Mouse (Mus musculus): ENCODE results near the gene Abr.

Gene Abr

GRCm38 (mm10) chr11:76566081-76566480 lies 56.0 kb downstream of the Abr start:
- DNase-seq = no peak

DNA sequence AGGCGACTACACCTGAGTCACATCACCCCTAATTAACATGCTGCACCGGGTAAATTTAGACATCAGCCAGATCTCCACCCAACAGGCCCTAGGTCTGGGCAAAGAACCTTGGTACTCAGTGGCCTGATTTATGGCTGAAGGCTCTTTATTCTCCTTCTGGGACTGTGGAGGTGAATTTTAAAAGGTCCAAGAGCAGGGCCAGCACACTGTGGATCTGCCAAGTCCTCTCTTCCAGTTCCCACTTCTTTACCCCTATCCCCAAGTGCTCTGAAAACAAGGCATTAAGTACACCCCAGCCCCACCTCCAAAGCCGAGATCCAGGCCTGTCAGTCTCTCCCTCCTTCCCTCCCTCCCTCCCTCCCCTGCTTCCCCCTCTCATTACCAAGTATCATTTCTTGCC lies 59.5 kb downstream of the Abr start:
- DNase-seq = no peak

DNA sequence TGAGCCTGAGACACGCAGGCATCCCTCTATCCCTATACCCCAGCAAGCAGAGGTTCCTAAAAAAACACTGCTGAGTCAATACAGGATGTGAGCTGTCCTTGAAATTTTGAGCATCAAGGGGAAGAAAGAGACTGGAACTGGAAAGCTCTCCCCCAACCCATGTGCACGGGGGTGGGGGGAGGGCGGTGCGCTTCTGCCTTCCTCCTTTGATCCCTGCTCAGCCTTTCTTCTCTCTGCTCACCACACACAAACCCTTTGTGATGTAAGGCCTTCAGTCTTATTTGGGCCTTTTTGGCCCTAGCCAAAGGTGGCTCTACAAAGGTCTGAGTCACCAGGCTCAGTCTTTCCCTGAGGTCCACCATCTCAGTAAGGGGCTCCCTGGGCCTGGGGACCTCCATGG lies 59.9 kb downstream of the Abr start:
- DNase-seq = no peak

DNA sequence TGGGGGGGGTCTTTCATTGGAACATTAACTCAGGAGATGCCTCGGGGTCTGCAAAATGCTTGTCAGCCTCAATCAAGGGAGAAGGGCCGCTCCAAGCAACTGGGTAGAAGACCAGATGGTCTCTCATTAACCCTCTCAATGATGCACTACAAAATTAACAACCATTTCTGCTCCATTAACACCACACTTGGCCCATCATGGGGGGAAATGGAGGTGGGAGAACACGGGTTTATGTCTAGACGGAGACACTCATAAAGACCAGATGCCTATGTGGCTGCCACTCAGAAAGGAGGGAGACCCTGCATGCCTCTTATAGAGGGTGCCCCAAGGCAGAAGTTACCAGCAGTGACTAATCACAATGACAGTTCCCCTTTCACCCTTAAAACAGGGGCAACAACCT lies 64.3 kb downstream of the Abr start:
- DNase-seq = no peak

DNA sequence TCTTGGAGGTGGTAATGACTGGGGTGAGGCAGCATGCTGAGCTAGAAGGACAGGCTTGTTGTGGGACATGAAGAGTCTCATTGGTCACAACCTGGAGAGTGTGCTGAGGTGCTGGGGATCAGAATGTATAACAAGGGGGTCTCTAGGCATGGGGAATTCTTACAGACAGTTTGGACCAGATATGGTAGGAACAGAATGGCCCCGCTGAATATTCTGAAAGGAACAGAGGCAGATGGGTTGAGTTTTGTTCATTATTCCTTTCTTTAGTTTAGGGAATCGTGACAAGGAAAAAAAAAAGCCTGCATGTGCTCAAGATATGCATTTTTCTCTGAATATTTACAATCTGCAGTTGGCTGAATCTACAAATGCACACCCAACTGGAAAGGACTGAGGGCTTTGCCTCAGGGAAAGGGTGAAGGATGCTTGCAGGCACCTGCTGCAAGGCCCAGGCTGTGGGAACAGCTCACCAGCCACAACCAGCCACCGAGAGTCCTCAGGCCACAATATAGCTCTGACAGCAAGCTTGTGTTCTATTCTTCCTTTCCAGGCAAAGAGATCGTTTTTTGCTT lies 73.9 kb downstream of the Abr start:
- no peak for DNase-seq

DNA sequence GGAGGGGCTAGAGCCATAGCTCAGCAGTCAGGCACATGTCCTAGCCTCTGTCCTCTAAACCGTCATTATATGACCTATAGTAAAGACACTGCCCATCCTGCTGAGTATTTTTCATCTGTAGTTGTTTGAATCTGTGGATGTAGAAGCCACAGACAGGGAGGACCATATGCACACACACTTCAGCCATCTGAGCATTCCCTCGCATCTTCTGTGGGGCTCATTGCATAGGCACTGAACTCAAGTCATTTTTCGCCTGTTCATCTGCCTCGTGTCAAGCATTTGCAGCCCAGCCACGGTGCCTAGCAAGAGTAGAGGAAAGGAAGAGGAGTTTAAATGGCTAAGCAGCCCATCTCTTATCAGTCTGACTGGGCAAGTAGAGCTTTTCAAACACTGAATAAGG lies 74.7 kb downstream of the Abr start:
- no peak for DNase-seq

DNA sequence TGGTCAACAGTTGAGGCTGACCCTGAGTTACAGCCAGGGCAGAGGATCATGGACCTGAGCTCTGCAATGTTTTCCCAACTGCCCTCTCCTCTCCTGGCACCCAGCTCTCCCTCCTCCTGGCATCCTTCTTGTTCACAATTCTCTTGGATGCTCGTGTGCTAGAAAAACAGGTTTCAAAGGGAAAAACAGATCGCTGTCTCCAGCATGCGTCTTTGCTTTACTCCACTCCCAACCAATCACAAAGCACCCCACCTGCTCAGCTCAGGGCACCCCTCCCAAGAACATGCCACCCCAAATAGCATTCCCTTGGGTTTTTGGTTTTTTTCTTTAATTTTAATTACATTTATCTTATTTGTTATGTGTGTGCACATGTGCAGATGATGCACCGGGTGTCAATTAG lies 75.7 kb downstream of the Abr start:
- no peak for DNase-seq

GRCm38 (mm10) chr11:76543300-76543699 lies 78.8 kb downstream of the Abr start:
- no peak for DNase-seq

DNA sequence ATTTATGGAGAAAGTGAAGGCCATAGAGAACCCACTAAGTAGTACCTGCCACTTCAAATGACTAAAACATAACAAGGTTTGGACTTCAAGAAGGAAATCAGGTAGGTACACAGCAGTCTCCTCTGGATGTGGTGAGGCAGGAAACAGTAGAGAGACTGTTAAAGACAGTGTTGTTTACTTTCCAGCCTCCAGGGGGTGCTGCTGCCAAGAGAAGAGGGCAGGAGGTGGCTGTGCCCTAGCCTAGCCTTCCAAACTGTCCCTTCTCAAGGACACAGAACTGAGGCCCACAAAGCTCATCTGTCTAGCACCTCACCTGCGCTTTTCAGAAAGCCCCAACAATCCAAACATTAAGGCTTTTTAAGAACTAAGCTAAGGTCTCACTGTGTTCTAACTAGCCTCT lies 81.1 kb downstream of the Abr start:
- peak; percentile 33 for DNase-seq

DNA sequence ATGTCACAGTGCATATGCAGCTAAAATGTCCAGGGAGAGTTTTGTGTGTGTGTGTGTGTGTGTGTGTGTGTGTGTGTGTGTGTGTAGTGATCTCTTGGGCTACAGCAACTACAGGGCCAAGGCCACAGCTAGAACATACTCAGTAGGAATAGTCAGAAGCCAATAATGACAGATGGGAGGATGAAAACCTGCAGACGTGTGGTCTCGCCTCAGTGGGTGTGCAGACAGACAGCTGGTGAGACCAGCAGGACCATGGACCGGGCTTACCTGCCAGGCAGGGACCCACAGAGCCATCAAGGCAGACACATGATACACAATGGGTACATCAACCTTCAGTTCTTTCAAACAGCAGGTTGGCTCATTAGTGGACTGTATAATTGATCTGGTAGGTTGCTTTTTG lies 84.7 kb downstream of the Abr start:
- no peak for DNase-seq

DNA sequence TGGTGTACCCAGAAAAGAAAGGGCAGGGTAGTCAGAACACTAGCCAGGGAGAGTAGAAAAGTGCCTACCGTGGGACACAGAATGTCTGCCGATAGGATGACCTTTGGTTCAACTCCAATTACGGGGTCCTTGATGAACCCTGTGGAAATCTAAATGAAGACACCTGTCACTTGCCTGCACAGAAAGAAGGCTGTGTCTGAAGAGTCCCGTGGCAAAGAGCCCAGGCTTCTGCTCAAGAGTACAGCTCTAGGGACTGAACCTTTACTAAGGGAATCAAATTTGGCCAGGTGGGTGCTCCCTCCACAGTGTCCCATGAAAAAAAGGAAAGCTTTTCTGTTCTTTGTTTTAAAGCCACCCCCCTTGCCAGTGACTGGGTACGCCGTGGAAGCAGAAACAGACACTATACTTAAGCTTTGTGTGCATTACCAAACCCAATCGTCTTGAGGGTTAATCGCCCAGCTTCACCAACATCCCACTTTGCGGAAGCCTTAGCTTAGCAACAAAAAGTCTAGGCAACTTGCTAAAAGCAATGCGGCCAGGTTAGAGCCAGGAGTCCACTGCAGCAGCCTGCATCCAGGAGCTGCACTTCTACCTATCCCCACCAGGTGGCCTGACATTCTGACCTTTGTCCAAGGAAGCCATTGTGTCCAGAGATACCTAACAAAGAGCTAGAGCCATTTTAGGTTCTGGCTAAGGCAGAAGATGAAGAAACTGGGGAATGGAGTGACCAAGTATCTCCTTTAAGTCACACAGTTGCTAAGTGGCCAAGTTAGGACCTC lies 85.3 kb downstream of the Abr start:
- no peak for DNase-seq

GRCm38 (mm10) chr11:76532001-76532400 lies 90.1 kb downstream of the Abr start:
- no peak for DNase-seq

DNA sequence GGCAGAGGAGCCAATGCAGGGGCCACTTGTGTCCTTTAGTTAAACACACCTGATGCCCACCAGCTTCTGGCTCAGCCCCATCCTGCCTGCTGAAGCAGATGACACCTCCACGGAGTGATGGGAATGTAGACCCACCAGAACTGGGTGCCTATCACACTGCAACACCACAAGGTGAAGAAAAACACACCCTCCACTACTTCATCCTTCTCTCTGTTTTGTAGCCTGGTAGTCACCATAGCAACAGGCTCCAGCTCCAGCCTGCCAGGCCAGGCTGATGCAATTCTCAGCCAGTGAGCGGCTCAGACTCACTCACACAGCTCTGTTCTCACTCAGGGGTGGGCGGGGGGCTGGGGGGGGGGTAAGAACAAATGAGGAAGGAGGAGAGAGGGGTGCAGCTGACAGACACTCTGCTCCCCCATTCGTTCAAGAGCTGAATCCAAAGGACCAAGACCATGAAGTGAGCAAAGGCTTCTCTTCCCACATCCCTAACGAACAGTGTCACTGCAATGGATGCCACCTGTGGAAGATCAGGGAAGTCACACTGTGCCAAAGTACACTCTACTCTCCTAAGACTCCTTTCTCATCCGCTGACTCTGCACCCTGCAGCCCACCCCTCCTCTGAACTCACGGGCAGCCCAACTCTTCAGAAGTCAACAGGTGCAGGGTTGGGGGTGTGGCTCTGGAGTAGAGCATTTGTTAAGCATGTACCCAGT lies 91.0 kb downstream of the Abr start:
- no peak for DNase-seq

- no peak for DNase-seq
Observed at GRCm38 (mm10) chr11:76530168-76530935, 91.8 kb downstream of the Abr start.

- DNase-seq = no peak
Observed at GRCm38 (mm10) chr11:76529352-76530141, 92.6 kb downstream of the Abr start.

- no peak for DNase-seq
Observed at GRCm38 (mm10) chr11:76525646-76526351, 96.3 kb downstream of the Abr start.

DNA sequence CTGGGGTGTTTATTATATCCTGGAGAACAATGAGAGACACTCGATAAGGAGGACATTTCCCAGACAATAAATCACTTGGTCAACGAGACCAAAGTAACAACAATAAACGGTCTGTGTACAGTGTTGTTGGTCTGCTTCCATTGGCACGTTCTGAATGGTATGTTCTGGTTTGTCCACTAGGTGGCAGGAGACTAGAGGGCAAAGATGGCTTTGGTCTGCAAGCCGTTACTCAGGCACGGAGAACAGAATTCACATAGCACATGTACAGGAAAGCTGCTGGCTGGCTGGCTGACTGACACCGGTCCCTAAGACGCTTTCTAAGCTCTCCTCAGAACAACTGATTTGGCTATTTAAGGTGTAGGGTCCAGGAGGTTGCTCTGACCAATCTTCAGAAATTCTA lies 97.2 kb downstream of the Abr start:
- peak; percentile 56 for DNase-seq

DNA sequence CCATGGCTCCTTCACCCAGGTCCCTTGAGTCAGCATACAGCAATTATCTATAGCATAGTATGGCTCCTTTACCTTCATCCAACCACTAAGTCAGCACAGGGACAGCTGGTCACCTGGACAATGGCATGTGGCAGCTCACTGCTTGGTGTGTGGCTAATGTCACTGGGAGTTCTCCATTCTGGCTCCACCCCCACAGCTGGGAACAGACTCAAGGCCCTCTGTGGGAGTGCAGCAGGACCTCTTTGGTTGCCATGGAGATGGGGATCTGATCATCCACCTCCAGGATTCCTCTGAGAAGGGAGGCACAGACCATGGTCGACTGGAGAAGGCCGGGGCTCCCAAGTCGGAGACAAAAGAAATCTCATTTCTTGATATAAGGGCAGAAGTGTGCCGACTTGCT lies 98.8 kb downstream of the Abr start:
- DNase-seq = no peak

DNA sequence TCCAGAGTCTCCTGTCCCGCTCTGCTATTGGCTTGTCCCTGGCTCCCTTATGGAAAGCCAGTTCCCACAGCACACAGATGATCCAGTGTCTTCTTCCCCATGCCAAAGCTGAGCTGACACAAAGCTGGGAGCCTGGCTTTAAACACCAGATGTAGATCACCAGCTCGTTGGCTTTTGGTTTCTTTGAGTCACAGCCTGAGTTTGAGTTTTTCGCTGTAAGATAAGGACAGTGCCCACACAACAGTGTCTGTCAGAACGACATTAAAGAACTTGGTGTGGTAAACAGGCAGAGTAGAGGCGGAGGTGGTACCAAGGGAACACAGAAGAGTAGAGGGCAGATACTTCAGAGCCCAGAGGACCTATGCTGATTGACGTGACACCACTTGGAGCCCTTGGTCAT lies 101.2 kb downstream of the Abr start:
- no peak for DNase-seq

GRCm38 (mm10) chr11:76518613-76519012 lies 103.5 kb downstream of the Abr start:
- no peak for DNase-seq

DNA sequence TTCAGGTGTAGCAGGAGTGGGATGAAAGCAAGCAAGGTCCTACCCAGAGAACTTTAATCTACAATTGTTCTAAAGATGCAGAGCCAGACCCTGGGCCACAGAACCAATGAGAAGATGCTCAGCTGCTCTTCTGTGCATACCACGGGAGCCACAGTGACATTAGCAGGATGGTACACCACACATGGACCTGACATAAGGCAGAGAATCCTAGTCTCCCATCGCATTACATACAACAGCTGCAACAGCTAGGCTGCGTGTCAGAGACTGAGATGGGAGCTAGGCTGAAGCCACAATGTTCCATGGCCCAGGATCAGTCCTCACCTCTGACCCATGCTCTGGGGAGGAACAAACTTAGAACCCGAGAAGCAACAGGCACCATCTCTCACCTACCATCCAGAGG lies 104.0 kb downstream of the Abr start:
- DNase-seq = no peak

GRCm38 (mm10) chr11:76516951-76517350 lies 105.2 kb downstream of the Abr start:
- DNase-seq = no peak
